Mouse (Mus musculus) small intestine, adult 2 months (tissue): Measurements from ENCODE around the gene Slx4ip.

Experiments used
- CTCF ChIP-seq: fragments of 200-500 bp; IDR thresholded peaks from 2 replicates; pipeline ENCODE4 v1.5.1; 2012; ENCODE audit warnings: low read depth, mild to moderate bottlenecking, control low read depth, inconsistent platforms, low read length, moderate library complexity, mixed read lengths; ENCODE audit not compliant: insufficient replicate concordance, insufficient read length; ENCODE audit errors: extremely low read depth
- POLR2A ChIP-seq: fragments of 200-500 bp; IDR thresholded peaks from 2 replicates; pipeline ENCODE4 v1.6.1; 2012; ENCODE audit warnings: low read depth, mild to moderate bottlenecking, control low read depth, inconsistent platforms, low read length, moderate library complexity

DNA sequence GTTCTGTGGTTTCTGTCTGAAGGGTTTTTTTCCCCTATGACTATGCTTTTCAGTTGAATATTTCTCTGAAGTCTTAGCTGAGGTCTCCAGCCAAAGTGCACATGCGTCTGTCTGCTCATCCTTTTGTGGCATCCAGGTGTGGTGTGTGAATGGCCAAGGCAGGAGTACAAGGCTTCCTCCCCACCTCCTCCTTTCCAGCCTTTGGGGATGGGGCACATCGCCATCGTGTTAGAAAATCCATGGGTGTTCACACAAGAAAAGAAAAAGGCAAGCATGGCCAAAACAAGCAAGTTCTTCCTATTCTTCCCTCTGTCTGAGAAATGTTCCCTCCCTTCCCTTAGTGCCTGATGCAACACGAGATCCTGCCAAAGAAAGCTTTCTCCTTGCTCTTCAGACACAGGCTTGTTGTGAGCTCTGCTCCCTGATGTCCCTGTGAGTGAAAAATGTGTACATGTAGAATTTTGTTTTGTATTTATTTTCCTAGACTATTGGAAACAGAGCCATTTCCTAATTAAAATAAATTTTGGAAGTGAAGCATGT, 122.9 kb downstream of the Slx4ip start:
- TF ChIP-seq CTCF (no peak), POLR2A (no peak)
